Comparison of ENCODE assay signal across 10 mouse cellular contexts in genomic region chr4:150990148-150990547, GRCm38 (mm10). TPM values are rescaled to one million over a fixed set of nuclear protein-coding genes. Genes with fewer than 3 reads are reported as not detected.
DNase-seq lines count a peak whose midpoint lies in the region; ATAC-seq and TF ChIP-seq lines count a peak whose summit lies in the region.
"Had no signal": no experiment of that assay in that cellular context is flagged by ENCODE, and none has a peak within 500 bp of the region (broad histone marks: within the 10 kb centered on the region; RNA-seq: fewer than 3 reads in every experiment).

No protein-coding gene starts in this region.

- no peak for TF ChIP-seq POLR2A in lung, adult 2 months (IDR thresholded peaks at IDR 0.05; ENCODE audit: borderline replicate concordance, extremely low read depth, low read depth, low read length)

- POLR2A ChIA-PET in Patski (lab: Charles Lee), result interaction anchor here (1.3 kb wide), 1 partner anchor 9 kb away, joined by 3 read pairs; no protein-coding TSS in a partner anchor

- H3K9ac ChIP-seq in midbrain, postnatal 0 days (replicated peaks; ENCODE audit: low read length, poor library complexity, severe bottlenecking), result no peak overlapping the region
- H3K9ac ChIP-seq: stomach, embryonic 15.5 days had no signal

- DNase-seq in lung, adult 2 months, result peak; percentile 46
- no peak for DNase-seq in lung, postnatal 25 days (ENCODE audit: low spot score)
- DNase-seq in Patski (ENCODE audit: low read depth, low spot score), result no peak
- DNase-seq in embryo, embryonic 10.5 days (ENCODE audit: low spot score), result peak; percentile 42
- no peak for DNase-seq in midbrain, postnatal 0 days (ENCODE audit: low spot score)
- no peak for DNase-seq in spleen, postnatal 4 days (ENCODE audit: low spot score in 2 of 2)
- DNase-seq in urinary bladder, postnatal 4 days (ENCODE audit: low spot score in 2 of 2), result no peak

- no peak overlapping the region for H3K27ac ChIP-seq in midbrain, postnatal 0 days (ENCODE audit: low read depth, low read length)
- H3K27ac ChIP-seq: stomach, embryonic 15.5 days had no signal

- in situ Hi-C loops in Patski (cut with MboI; ENCODE audit: low pct_unique_long_range_greater_than_20kb), result no loop called here

- peak; percentile 67 for TF ChIP-seq CTCF in lung, adult 2 months (IDR thresholded peaks at IDR 0.05; ENCODE audit: insufficient read depth, low read length)
- TF ChIP-seq CTCF in Patski (IDR thresholded peaks at IDR 0.05), result peak; percentile 46
- TF ChIP-seq CTCF in midbrain, postnatal 0 days (IDR thresholded peaks at IDR 0.05), result peak; percentile 51

- H3K4me3 ChIP-seq in lung, adult 2 months (replicated peaks; ENCODE audit: extremely low read depth, low read depth, low read length), result no peak overlapping the region
- no peak overlapping the region for H3K4me3 ChIP-seq in midbrain, postnatal 0 days (ENCODE audit: low read depth, low read length)
- H3K4me3 ChIP-seq: stomach, embryonic 15.5 days had no signal

- no peak overlapping the region for H3K4me2 ChIP-seq in midbrain, postnatal 0 days (ENCODE audit: low read depth, low read length, poor library complexity, severe bottlenecking)
- H3K4me2 ChIP-seq: stomach, embryonic 15.5 days had no signal

- no peaks in the 10 kb centered on the region for H3K36me3 ChIP-seq in midbrain, postnatal 0 days (ENCODE audit: insufficient read depth, low read length)
- H3K36me3 ChIP-seq: stomach, embryonic 15.5 days had no signal

- WGBS in lung, adult 2 months, result 42% methylated on average over 6 of the region's 6 CpGs
- WGBS in midbrain, postnatal 0 days, result 45% methylated on average over 6 of the region's 6 CpGs

- no peak for ATAC-seq in Patski
- ATAC-seq in midbrain, postnatal 0 days (ENCODE audit: low FRiP score), result no peak

- H3K4me1 ChIP-seq in lung, adult 2 months (ENCODE audit: control insufficient read depth, insufficient read depth, low read length), result no peaks in the 10 kb centered on the region
- H3K4me1 ChIP-seq in midbrain, postnatal 0 days (ENCODE audit: insufficient read depth, low read length), result no peaks in the 10 kb centered on the region
- H3K4me1 ChIP-seq: stomach, embryonic 15.5 days had no signal

- no peaks in the 10 kb centered on the region for H3K27me3 ChIP-seq in Patski
- H3K27me3 ChIP-seq in midbrain, postnatal 0 days (ENCODE audit: insufficient read depth, low read length), result no peaks in the 10 kb centered on the region
- H3K27me3 ChIP-seq: stomach, embryonic 15.5 days had no signal

- CTCF ChIA-PET in Patski (lab: Charles Lee), result interaction anchor here (1.4 to 1.7 kb wide), 2 partner anchors 23 to 30 kb away, joined by 4 to 6 read pairs; no protein-coding TSS in a partner anchor

- H3K9me3 ChIP-seq in midbrain, postnatal 0 days (ENCODE audit: low read length), result no peaks in the 10 kb centered on the region
- H3K9me3 ChIP-seq: stomach, embryonic 15.5 days had no signal

RNA-seq across cellular contexts. Expression of gene Uts2, which starts 6.7 kb away (rescaled TPM):
- not detected in 2 replicates for polyA plus RNA-seq in lung, adult 2 months (2012; rRNA removed)
- not detected for polyA plus RNA-seq in Patski (2021)
- not detected in 2 replicates for total RNA-seq in midbrain, postnatal 0 days (2014; rRNA removed)
- polyA plus RNA-seq in midbrain, postnatal 0 days (2015; fragmentation: Nextera tagmentation; extraction: Ambion mirVana), result not detected in 2 replicates
- polyA plus RNA-seq: gonadal fat pad, adult 2 months; lung, embryonic 16.5 days; stomach, embryonic 15.5 days had no signal

RNA-seq across cellular contexts. Expression of gene Per3, which starts 54.3 kb away (rescaled TPM):
- 16.6 and 22.6 TPM in 2 replicates for polyA plus RNA-seq in lung, adult 2 months (2012; rRNA removed)
- 7.4 TPM for polyA plus RNA-seq in Patski (2021)
- total RNA-seq in midbrain, postnatal 0 days (2014; rRNA removed), result 4.3 and 6.5 TPM in 2 replicates
- 4.0 and 4.5 TPM in 2 replicates for polyA plus RNA-seq in midbrain, postnatal 0 days (2015; fragmentation: Nextera tagmentation; extraction: Ambion mirVana)

Comparison
In these comparisons a context has a peak if more than half of its experiments do, and no peak if none do; other contexts are left out.
1. DNase-seq: peak in lung, adult 2 months (single experiment) and embryo, embryonic 10.5 days (single experiment); none in lung, postnatal 25 days (single experiment), Patski (single experiment), midbrain, postnatal 0 days (single experiment), spleen, postnatal 4 days (0 of 2) and urinary bladder, postnatal 4 days (0 of 2).
2. Peak in every context shown above with its lines, with median percentiles within 50 percentile points of each other: CTCF ChIP-seq.